Mouse (Mus musculus) E14TG2a.4 (cell line): ENCODE measurements around the gene Dtx1.

Experiments used
- CTCF ChIP-seq: conservative IDR thresholded peaks from 2 replicates; pipeline ENCODE4 v1.5.1; 2014; ENCODE audit warnings: low read length
- POU5F1 ChIP-seq: IDR thresholded peaks from 2 replicates; pipeline ENCODE4 v1.6.1; 2014; ENCODE audit warnings: low read length, borderline replicate concordance

DNA sequence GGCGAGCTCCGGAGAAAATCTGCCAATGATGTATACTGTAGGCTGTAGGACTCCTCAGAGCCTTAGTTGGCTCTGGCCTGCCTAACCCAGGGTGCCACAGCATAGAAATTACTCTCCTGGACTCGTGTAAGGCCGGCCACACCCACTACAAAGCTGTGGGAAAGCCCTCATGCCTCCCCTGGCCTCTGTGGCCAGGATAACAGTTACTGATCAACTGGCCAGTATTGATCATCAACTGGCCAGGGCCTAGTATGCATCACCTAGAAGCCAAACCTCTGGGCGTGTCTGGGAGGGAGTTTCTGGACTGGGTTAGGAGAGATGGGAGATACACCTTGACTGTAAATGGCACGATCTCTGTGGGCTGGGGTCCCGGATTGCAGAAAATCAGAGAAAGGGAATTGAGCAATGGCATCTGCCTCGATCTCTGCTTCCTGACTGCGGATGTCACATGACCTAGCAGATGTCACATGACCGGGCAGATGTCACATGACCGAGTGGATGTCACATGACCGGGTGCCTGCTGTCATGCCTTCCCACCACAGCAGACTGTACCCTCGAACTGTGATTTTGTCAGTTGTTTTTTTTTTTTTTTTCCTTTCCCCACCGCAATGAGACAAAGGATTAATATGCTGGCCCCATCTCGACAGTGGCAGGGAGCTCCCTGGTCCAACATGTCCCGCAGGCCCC lies 15.5 kb downstream of the Dtx1 start:
- TF ChIP-seq CTCF, result no peak
- no peak for TF ChIP-seq POU5F1
